Mouse (Mus musculus): ENCODE measurements around the gene Kyat3. TPM values are rescaled to one million over a fixed set of nuclear protein-coding genes. Genes with fewer than 3 reads are reported as not detected.

The Kyat3 gene
- polyA plus RNA-seq (2014; fragmentation: Nextera tagmentation; extraction: Ambion mirVana) = 13.5 and 16.6 TPM in 2 replicates

GRCm38 (mm10) chr3:142700442-142701322, at the start of gene Kyat3:
Gene Kyat3 (plus strand): TSS chr3:142701051.
- Histone ChIP-seq H3K4me1 (replicated peaks; ENCODE audit: control insufficient read depth, insufficient read depth, low read length) (no peaks in the 10 kb centered on the region), H3K27ac (ENCODE audit: low read depth, low read length) (no peak within 1 kb of the TSS; the same call in 1 of the 2 replicates), H3K9ac (ENCODE audit: low read depth, low read length) (peak within 1 kb of the TSS; percentile 55), H3K4me3 (ENCODE audit: low read depth, low read length) (peak within 1 kb of the TSS; percentile 62), H3K27me3 (replicated peaks; ENCODE audit: control insufficient read depth, insufficient read depth, low read length) (no peaks in the 10 kb centered on the region), H3K4me2 (peak within 1 kb of the TSS; percentile 88), H3K36me3 (ENCODE audit: control insufficient read depth, insufficient read depth, low read length) (no peaks in the 10 kb centered on the region), H3K9me3 (ENCODE audit: control insufficient read depth, low read length) (no peaks in the 10 kb centered on the region)
- ATAC-seq (replicated peaks; ENCODE audit: low FRiP score) (peak; percentile 99), DNase-seq (ENCODE audit: low spot score) (peak; percentile 86)
- WGBS = under 1% methylated on average over 48 of the region's 48 CpGs

GRCm38 (mm10) chr3:142664723-142665122, 36.1 kb upstream of the Kyat3 start:
- H3K4me1 ChIP-seq (replicated peaks; ENCODE audit: control insufficient read depth, insufficient read depth, low read length) = no peaks in the 10 kb centered on the region
- H3K4me3 ChIP-seq (ENCODE audit: low read depth, low read length) = no peak overlapping the region
- no peaks in the 10 kb centered on the region for H3K36me3 ChIP-seq (ENCODE audit: control insufficient read depth, insufficient read depth, low read length)
- H3K4me2 ChIP-seq = no peak overlapping the region
- H3K9ac ChIP-seq (ENCODE audit: low read depth, low read length) = no peak overlapping the region
- no peak overlapping the region for H3K27ac ChIP-seq (ENCODE audit: low read depth, low read length)
- no peaks in the 10 kb centered on the region for H3K27me3 ChIP-seq (replicated peaks; ENCODE audit: control insufficient read depth, insufficient read depth, low read length)
- DNase-seq (ENCODE audit: low spot score) (no peak), ATAC-seq (replicated peaks; ENCODE audit: low FRiP score) (no peak)
- 91% methylated on average over 8 of the region's 8 CpGs for WGBS
- H3K9me3 ChIP-seq (ENCODE audit: control insufficient read depth, low read length) = no peaks in the 10 kb centered on the region

GRCm38 (mm10) chr3:142674607-142675006, 26.2 kb upstream of the Kyat3 start:
- no peaks in the 10 kb centered on the region for H3K9me3 ChIP-seq (ENCODE audit: control insufficient read depth, low read length)
- no peaks in the 10 kb centered on the region for H3K36me3 ChIP-seq (ENCODE audit: control insufficient read depth, insufficient read depth, low read length)
- H3K4me2 ChIP-seq = no peak overlapping the region
- ATAC-seq (replicated peaks; ENCODE audit: low FRiP score) (no peak), DNase-seq (ENCODE audit: low spot score) (no peak)
- WGBS = 60% methylated on average over 1 of the region's 1 CpGs
- H3K9ac ChIP-seq (ENCODE audit: low read depth, low read length) = no peak overlapping the region
- H3K4me3 ChIP-seq (ENCODE audit: low read depth, low read length) = no peak overlapping the region
- H3K4me1 ChIP-seq (replicated peaks; ENCODE audit: control insufficient read depth, insufficient read depth, low read length) = no peaks in the 10 kb centered on the region
- no peaks in the 10 kb centered on the region for H3K27me3 ChIP-seq (replicated peaks; ENCODE audit: control insufficient read depth, insufficient read depth, low read length)
- no peak overlapping the region for H3K27ac ChIP-seq (ENCODE audit: low read depth, low read length)

GRCm38 (mm10) chr3:142687939-142688338, 12.9 kb upstream of the Kyat3 start:
- H3K4me1 ChIP-seq (replicated peaks; ENCODE audit: control insufficient read depth, insufficient read depth, low read length) = no peaks in the 10 kb centered on the region
- H3K27me3 ChIP-seq (replicated peaks; ENCODE audit: control insufficient read depth, insufficient read depth, low read length) = no peaks in the 10 kb centered on the region
- WGBS = 57% methylated on average over 23 of the region's 23 CpGs
- peaks cover 7% of the 10 kb centered on the region; the same call in 1 of the 2 replicates for H3K9me3 ChIP-seq (ENCODE audit: control insufficient read depth, low read length)
- DNase-seq (ENCODE audit: low spot score) = no peak
- ATAC-seq (replicated peaks; ENCODE audit: low FRiP score) = peak; percentile 18; the same call in 1 of the 2 replicates
- H3K4me2 ChIP-seq = peak overlapping the region; percentile 55
- no peaks in the 10 kb centered on the region for H3K36me3 ChIP-seq (ENCODE audit: control insufficient read depth, insufficient read depth, low read length)
- H3K9ac ChIP-seq (ENCODE audit: low read depth, low read length) = no peak overlapping the region
- H3K27ac ChIP-seq (ENCODE audit: low read depth, low read length) = no peak overlapping the region
- H3K4me3 ChIP-seq (ENCODE audit: low read depth, low read length) = peak overlapping the region; percentile 24

- no peak overlapping the region for H3K9ac ChIP-seq (ENCODE audit: low read depth, low read length)
- 28% methylated on average over 13 of the region's 13 CpGs for WGBS
- H3K9me3 ChIP-seq (ENCODE audit: control insufficient read depth, low read length) = peaks cover 7% of the 10 kb centered on the region; the same call in 1 of the 2 replicates
- peak overlapping the region; percentile 55 for H3K4me2 ChIP-seq
- no peaks in the 10 kb centered on the region for H3K4me1 ChIP-seq (replicated peaks; ENCODE audit: control insufficient read depth, insufficient read depth, low read length)
- H3K27ac ChIP-seq (ENCODE audit: low read depth, low read length) = no peak overlapping the region
- ATAC-seq (replicated peaks; ENCODE audit: low FRiP score) (peak; percentile 73), DNase-seq (ENCODE audit: low spot score) (no peak)
- peak overlapping the region; percentile 24 for H3K4me3 ChIP-seq (ENCODE audit: low read depth, low read length)
- no peaks in the 10 kb centered on the region for H3K36me3 ChIP-seq (ENCODE audit: control insufficient read depth, insufficient read depth, low read length)
- H3K27me3 ChIP-seq (replicated peaks; ENCODE audit: control insufficient read depth, insufficient read depth, low read length) = no peaks in the 10 kb centered on the region
These were observed 12.5 kb upstream of the Kyat3 start for GRCm38 (mm10) chr3:142688353-142688752.

- Histone ChIP-seq H3K9me3 (ENCODE audit: control insufficient read depth, low read length) (no peaks in the 10 kb centered on the region; the same call in 1 of the 2 replicates), H3K4me3 (ENCODE audit: low read depth, low read length) (no peak overlapping the region), H3K27ac (ENCODE audit: low read depth, low read length) (no peak overlapping the region), H3K9ac (ENCODE audit: low read depth, low read length) (no peak overlapping the region), H3K36me3 (ENCODE audit: control insufficient read depth, insufficient read depth, low read length) (no peaks in the 10 kb centered on the region), H3K4me1 (replicated peaks; ENCODE audit: control insufficient read depth, insufficient read depth, low read length) (no peaks in the 10 kb centered on the region), H3K4me2 (no peak overlapping the region), H3K27me3 (replicated peaks; ENCODE audit: control insufficient read depth, insufficient read depth, low read length) (no peaks in the 10 kb centered on the region)
- ATAC-seq (replicated peaks; ENCODE audit: low FRiP score) (no peak), DNase-seq (ENCODE audit: low spot score) (no peak)
- 46% methylated on average over 2 of the region's 2 CpGs for WGBS
These were observed 4.3 kb upstream of the Kyat3 start for GRCm38 (mm10) chr3:142696517-142696916.

- H3K27ac ChIP-seq (ENCODE audit: low read depth, low read length) = no peak overlapping the region
- DNase-seq (ENCODE audit: low spot score) (no peak), ATAC-seq (replicated peaks; ENCODE audit: low FRiP score) (peak; percentile 22; the same call in 1 of the 2 replicates)
- H3K27me3 ChIP-seq (replicated peaks; ENCODE audit: control insufficient read depth, insufficient read depth, low read length) = no peaks in the 10 kb centered on the region
- WGBS = 20% methylated on average over 15 of the region's 15 CpGs
- H3K4me2 ChIP-seq = peak overlapping the region; percentile 88
- H3K9me3 ChIP-seq (ENCODE audit: control insufficient read depth, low read length) = no peaks in the 10 kb centered on the region
- no peaks in the 10 kb centered on the region for H3K36me3 ChIP-seq (ENCODE audit: control insufficient read depth, insufficient read depth, low read length)
- peak overlapping the region; percentile 47 for H3K9ac ChIP-seq (ENCODE audit: low read depth, low read length)
- H3K4me3 ChIP-seq (ENCODE audit: low read depth, low read length) = peak overlapping the region; percentile 62
- no peaks in the 10 kb centered on the region for H3K4me1 ChIP-seq (replicated peaks; ENCODE audit: control insufficient read depth, insufficient read depth, low read length)
These were observed 647 bp downstream of the Kyat3 start for GRCm38 (mm10) chr3:142701407-142701989.

GRCm38 (mm10) chr3:142706581-142707444, 6.0 kb downstream of the Kyat3 start:
- DNase-seq (ENCODE audit: low spot score) (no peak), ATAC-seq (replicated peaks; ENCODE audit: low FRiP score) (no peak)
- Histone ChIP-seq H3K9me3 (ENCODE audit: control insufficient read depth, low read length) (no peaks in the 10 kb centered on the region), H3K4me1 (replicated peaks; ENCODE audit: control insufficient read depth, insufficient read depth, low read length) (no peaks in the 10 kb centered on the region; the same call in 1 of the 2 replicates), H3K27ac (ENCODE audit: low read depth, low read length) (no peak overlapping the region), H3K36me3 (ENCODE audit: control insufficient read depth, insufficient read depth, low read length) (no peaks in the 10 kb centered on the region), H3K27me3 (replicated peaks; ENCODE audit: control insufficient read depth, insufficient read depth, low read length) (no peaks in the 10 kb centered on the region), H3K9ac (ENCODE audit: low read depth, low read length) (no peak overlapping the region), H3K4me2 (no peak overlapping the region), H3K4me3 (ENCODE audit: low read depth, low read length) (no peak overlapping the region)
- WGBS = 90% methylated on average over 17 of the region's 17 CpGs

All from liver, embryonic 11.5 days (tissue).